Mouse (Mus musculus) right cerebral cortex, postnatal 10 days (tissue): ENCODE results near the gene Amigo1.

Source experiments
- DNase-seq, 2 experiments: peaks; one replicate each; pipeline ENCODE4 v3.0.0; 2021; ENCODE audit warnings: low spot score in 2 of 2

Amigo1 gene

GRCm38 (mm10) chr3:108186098-108187047, at the start of gene Amigo1:
Gene Amigo1 (plus strand): TSS chr3:108186335.
- peak; percentile 27 to 57 for DNase-seq

- DNase-seq = no peak
These were observed 47.0 kb upstream of the Amigo1 start for GRCm38 (mm10) chr3:108139113-108139512.

- DNase-seq = no peak
These were observed 45.3 kb upstream of the Amigo1 start for GRCm38 (mm10) chr3:108140786-108141185.

- DNase-seq = peak; percentile 94
These were observed 40.3 kb upstream of the Amigo1 start, which contains the start of gene Gnai3 for GRCm38 (mm10) chr3:108145534-108146445. Gene Gnai3 (minus strand): TSS chr3:108146146.

GRCm38 (mm10) chr3:108146671-108147070, 39.5 kb upstream of the Amigo1 start:
- no peak for DNase-seq

GRCm38 (mm10) chr3:108147386-108148235, 38.5 kb upstream of the Amigo1 start:
- peak; percentile 92 to 93 for DNase-seq

GRCm38 (mm10) chr3:108152290-108152689, 33.8 kb upstream of the Amigo1 start:
- peak in 1 of 2 experiments; percentile 18 for DNase-seq

GRCm38 (mm10) chr3:108154656-108155055, 31.5 kb upstream of the Amigo1 start, which contains the start of gene Gpr61:
Gene Gpr61 (minus strand): TSS chr3:108154882.
- DNase-seq = peak; percentile 83 to 86

GRCm38 (mm10) chr3:108158383-108159037, 27.6 kb upstream of the Amigo1 start:
- DNase-seq = peak; percentile 81 to 91

GRCm38 (mm10) chr3:108164091-108164490, 22.0 kb upstream of the Amigo1 start:
- DNase-seq = no peak

- DNase-seq = peak; percentile 91 to 92
These were observed 21.3 kb upstream of the Amigo1 start for GRCm38 (mm10) chr3:108164807-108165206.

GRCm38 (mm10) chr3:108165532-108166315, 20.4 kb upstream of the Amigo1 start:
- DNase-seq = peak; percentile 36 to 46

GRCm38 (mm10) chr3:108166486-108167211, 19.5 kb upstream of the Amigo1 start:
- DNase-seq = peak; percentile 80 to 86

GRCm38 (mm10) chr3:108167499-108167898, 18.6 kb upstream of the Amigo1 start:
- peak; percentile 20 to 23 for DNase-seq

- DNase-seq = peak; percentile 19 to 24
These were observed 16.9 kb upstream of the Amigo1 start for GRCm38 (mm10) chr3:108169199-108169598.

- peak; percentile 84 to 87 for DNase-seq
These were observed 11.2 kb upstream of the Amigo1 start for GRCm38 (mm10) chr3:108174672-108175531.

GRCm38 (mm10) chr3:108178756-108179715, 7.1 kb upstream of the Amigo1 start:
- no peak for DNase-seq
